Mouse (Mus musculus): Measurements from ENCODE around the gene Atp2c2. TPM values are rescaled to one million over a fixed set of nuclear protein-coding genes. Genes with fewer than 3 reads are reported as not detected.

Atp2c2 gene
- polyA plus RNA-seq, 1 experiment from 2014 or later: 3.2 TPM

DNA sequence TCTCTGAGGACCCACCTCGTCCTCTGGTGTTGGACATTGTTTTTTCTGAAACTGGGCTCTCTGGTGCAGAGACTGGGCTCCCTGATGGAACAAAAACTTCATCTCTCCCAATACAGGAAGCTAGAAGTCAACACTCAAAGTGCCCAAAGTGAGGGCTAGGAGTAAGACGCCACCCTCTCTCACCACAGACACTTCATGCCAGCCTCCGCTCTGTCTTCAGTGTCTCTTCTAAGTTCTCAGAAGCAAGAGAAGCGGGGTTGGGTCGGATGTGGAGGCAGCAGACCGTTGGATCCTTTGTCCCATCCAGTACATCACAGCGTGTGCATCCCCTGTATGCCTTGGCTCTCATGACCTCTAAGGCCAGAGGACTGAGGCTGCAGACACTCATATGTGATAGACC, 89.8 kb downstream of the Atp2c2 start:
- no peak overlapping the region for H3K9ac ChIP-seq
- no peak overlapping the region for H3K27ac ChIP-seq
- no peak for ATAC-seq (ENCODE audit: borderline replicate concordance, extremely low read depth, low FRiP score, low TSS enrichment)
- H3K36me3 ChIP-seq: no peaks in the 10 kb centered on the region
- no peak overlapping the region for H3K4me2 ChIP-seq
- H3K27me3 ChIP-seq: no peaks in the 10 kb centered on the region
- 78% methylated on average over 7 of the region's 7 CpGs for WGBS
- peaks cover 14% of the 10 kb centered on the region for H3K4me1 ChIP-seq
- H3K9me3 ChIP-seq: no peaks in the 10 kb centered on the region
- H3K4me3 ChIP-seq: no peak overlapping the region

DNA sequence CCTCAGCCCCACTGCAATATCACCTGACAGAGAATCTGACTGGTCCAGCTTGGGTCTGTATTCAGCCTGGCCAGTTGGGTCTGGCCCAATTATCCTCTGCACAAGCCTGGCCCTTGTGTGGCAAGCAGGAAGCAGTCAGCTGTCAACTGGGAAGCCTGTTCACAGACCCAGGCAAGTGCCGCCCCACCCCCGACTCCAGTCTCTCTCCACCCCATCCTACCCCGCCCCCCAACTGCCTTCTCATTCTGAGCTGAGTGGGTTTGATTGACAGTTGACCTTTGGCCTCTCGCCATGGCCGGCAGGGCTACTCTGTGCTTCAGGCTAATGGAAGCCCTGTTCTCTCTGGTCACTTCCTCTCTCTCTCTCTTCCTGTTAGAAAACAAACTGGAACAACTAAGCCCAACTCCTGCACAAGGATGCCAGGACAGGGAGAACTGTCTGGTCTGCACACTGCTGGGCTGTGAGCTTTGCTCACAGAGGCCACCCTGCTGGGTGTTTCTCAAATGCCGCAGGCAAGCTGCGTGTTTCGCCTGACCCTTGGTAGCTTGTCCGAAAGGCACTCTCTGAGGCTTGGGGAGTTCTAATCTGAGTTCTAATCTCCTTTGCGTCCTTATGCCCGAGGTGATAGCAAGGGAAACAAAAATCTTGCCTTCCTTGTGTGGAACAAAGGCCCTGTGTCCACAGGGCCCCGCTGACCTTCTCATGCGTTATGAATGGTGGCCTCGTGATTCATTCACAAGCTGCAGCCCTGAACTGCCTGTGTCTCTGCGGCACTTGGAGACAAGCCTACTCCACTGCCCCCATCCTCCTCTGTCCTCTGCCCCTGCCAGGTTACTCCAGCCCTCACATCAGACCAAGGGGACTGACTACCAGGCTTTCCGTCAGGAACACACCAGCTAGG, 92.2 kb downstream of the Atp2c2 start:
- Histone ChIP-seq H3K9ac (no peak overlapping the region), H3K27ac (peak overlapping the region; percentile 62), H3K27me3 (no peaks in the 10 kb centered on the region), H3K4me2 (no peak overlapping the region), H3K9me3 (no peaks in the 10 kb centered on the region), H3K36me3 (no peaks in the 10 kb centered on the region), H3K4me3 (no peak overlapping the region), H3K4me1 (peaks cover 14% of the 10 kb centered on the region)
- ATAC-seq (ENCODE audit: borderline replicate concordance, extremely low read depth, low FRiP score, low TSS enrichment): no peak; the same call in 1 of the 2 replicates
- 30% methylated on average over 16 of the region's 16 CpGs for WGBS

DNA sequence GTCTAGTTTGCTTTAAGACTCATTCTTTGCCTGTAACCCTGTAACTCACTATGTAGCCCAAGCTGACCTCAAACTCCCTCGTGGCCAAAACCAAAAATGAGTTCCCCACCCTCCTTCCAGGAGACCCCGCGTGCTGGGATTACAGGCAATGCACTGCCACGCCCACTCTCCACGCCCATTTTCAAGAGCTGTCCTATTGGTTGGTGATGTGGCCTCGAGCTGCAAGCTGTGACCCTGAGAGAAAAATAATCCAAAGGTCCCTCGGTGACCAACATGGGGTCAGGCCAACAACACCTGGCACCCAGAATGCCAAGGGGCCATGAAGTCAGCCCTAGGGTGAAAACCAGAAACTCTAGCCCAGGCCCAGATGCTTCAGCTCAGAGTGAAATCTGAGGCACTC, 94.9 kb downstream of the Atp2c2 start:
- Histone ChIP-seq H3K36me3 (no peaks in the 10 kb centered on the region), H3K9ac (no peak overlapping the region), H3K4me3 (no peak overlapping the region), H3K4me2 (no peak overlapping the region), H3K27me3 (no peaks in the 10 kb centered on the region), H3K9me3 (no peaks in the 10 kb centered on the region), H3K27ac (no peak overlapping the region), H3K4me1 (peaks cover 24% of the 10 kb centered on the region)
- 36% methylated on average over 7 of the region's 7 CpGs for WGBS
- no peak for ATAC-seq (ENCODE audit: borderline replicate concordance, extremely low read depth, low FRiP score, low TSS enrichment)

DNA sequence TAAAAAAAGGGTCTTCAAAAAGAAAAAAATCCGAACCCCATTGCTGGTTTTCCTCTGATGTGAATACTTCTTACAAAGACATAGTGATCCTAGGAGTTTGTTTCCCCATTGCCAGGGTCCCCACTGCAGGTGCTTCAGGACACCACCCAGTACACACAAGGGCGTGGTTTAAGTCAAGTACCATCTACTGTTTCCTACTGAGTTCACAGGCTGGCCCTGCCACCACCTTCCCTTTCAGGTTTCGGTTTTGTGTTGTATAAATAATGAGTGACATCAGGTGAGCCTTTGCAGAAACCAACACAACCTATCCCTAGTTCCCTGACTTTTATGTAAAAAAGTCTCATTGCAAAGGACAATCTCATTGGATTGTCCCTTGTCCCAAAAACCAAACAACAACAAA, 95.8 kb downstream of the Atp2c2 start:
- ATAC-seq (ENCODE audit: borderline replicate concordance, extremely low read depth, low FRiP score, low TSS enrichment): no peak
- Histone ChIP-seq H3K9me3 (no peaks in the 10 kb centered on the region), H3K4me3 (no peak overlapping the region), H3K27ac (no peak overlapping the region), H3K9ac (no peak overlapping the region), H3K4me2 (no peak overlapping the region), H3K27me3 (no peaks in the 10 kb centered on the region), H3K4me1 (peaks cover 24% of the 10 kb centered on the region), H3K36me3 (no peaks in the 10 kb centered on the region)
- WGBS: 66% methylated on average over 3 of the region's 3 CpGs

DNA sequence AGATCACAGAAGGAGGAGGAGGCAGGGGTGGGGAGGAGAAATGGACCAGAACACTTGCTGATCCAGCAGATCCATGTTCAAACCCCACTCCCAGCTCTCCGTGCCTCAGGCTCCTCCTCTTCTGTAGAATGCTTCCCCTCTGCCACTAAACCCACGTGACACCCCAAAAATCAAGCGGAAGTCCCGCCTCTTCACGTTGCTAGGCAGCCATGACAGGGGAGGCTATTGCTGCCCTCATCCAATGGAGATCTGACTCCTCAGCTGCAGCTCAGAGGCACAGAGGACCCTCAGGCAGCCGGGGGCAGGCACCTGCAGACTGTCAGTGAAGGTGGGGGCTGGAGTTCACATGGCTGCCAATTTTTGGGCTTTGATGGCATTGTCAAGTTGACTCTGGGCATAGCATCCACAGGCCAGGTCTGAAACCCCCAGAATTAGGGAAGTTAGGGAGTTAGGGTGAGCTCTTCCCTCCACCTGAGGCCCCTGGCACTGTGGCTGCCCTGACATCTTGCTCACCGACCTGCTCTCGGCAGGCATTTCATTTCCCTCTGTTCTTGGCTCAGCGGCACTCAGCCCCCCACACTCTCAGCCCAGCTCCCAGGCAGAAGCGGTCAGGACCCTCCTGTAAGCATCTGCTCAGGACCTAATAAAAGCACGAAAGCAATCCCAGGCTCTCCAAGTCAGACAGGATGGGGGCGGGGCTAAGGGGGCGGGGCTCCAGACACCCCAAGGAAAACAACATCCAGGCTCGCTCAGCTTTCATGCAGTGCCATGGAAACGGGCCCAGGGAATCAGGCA, 98.6 kb downstream of the Atp2c2 start:
- WGBS: 7% methylated on average over 15 of the region's 15 CpGs
- no peaks in the 10 kb centered on the region for H3K36me3 ChIP-seq
- H3K27me3 ChIP-seq: no peaks in the 10 kb centered on the region
- peak; percentile 52; the same call in 1 of the 2 replicates for ATAC-seq (ENCODE audit: borderline replicate concordance, extremely low read depth, low FRiP score, low TSS enrichment)
- no peak overlapping the region for H3K27ac ChIP-seq
- no peak overlapping the region for H3K4me3 ChIP-seq
- no peaks in the 10 kb centered on the region for H3K9me3 ChIP-seq
- peaks cover 11% of the 10 kb centered on the region for H3K4me1 ChIP-seq
- no peak overlapping the region for H3K9ac ChIP-seq
- peak overlapping the region; percentile 41 for H3K4me2 ChIP-seq

DNA sequence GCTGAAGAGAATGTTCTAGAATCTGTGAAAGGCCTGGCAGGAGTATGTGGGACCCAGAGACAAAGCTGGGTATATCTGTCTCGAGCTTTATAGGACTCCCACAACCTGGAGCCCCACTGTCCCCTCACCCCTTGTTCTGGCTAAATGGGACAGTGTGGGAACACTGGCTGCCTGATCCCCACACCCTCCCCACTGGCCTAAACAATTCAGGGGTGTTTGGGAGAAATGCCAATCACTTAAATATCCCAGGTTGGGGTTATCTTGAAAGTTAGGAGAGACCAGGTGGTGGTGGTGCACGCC, 99.1 kb downstream of the Atp2c2 start:
- H3K27me3 ChIP-seq: no peaks in the 10 kb centered on the region
- H3K4me2 ChIP-seq: peak overlapping the region; percentile 41; the same call in 1 of the 2 replicates
- no peaks in the 10 kb centered on the region for H3K36me3 ChIP-seq
- H3K4me1 ChIP-seq: peaks cover 11% of the 10 kb centered on the region
- 51% methylated on average over 2 of the region's 2 CpGs for WGBS
- no peaks in the 10 kb centered on the region for H3K9me3 ChIP-seq
- no peak overlapping the region for H3K27ac ChIP-seq
- no peak overlapping the region for H3K9ac ChIP-seq
- no peak for ATAC-seq (ENCODE audit: borderline replicate concordance, extremely low read depth, low FRiP score, low TSS enrichment)
- no peak overlapping the region for H3K4me3 ChIP-seq

DNA sequence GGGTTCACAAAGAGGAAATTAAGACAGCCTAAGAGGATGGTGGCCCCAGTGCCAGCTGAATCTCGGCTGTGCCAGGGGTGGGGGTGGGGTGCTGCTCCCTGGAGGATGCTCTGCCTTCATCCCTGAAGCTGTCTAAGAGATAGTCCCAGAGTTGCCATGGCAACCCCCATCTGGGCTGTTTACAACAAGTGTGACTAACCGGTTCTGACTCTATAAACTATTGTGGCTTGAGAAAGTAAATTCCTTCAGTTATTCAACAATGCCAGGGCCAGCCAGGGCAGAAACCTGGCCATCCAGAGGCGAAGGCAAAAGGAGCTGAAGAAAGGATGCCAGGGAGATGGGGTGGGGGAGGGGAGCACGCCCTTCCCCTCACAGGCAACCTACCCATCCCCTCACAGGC, 101.4 kb downstream of the Atp2c2 start:
- no peak overlapping the region for H3K4me3 ChIP-seq
- no peak for ATAC-seq (ENCODE audit: borderline replicate concordance, extremely low read depth, low FRiP score, low TSS enrichment)
- no peak overlapping the region for H3K9ac ChIP-seq
- H3K27me3 ChIP-seq: no peaks in the 10 kb centered on the region
- 18% methylated on average over 4 of the region's 4 CpGs for WGBS
- H3K4me1 ChIP-seq: peaks cover 11% of the 10 kb centered on the region
- H3K27ac ChIP-seq: no peak overlapping the region
- no peak overlapping the region for H3K4me2 ChIP-seq
- H3K36me3 ChIP-seq: no peaks in the 10 kb centered on the region
- H3K9me3 ChIP-seq: no peaks in the 10 kb centered on the region

DNA sequence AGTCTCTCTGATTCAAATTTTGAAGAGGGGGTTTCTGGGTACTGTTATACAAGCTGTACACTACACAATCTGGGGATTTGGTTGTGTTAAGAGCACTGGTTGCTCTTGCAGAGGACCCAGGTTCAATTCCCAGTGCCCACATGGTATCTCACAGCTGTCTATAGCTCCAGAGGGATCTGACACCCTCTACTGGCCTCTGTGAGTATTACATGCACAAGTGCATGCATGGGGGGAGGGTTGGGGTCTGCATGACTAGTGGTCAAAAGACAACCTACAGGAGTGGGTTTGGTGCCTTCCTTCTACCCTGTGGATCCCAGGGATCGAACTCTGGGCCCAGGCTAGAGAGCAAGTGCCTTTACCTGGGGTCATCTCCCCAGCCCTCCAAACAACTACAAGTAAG, 102.8 kb downstream of the Atp2c2 start:
- H3K27me3 ChIP-seq: no peaks in the 10 kb centered on the region
- H3K4me2 ChIP-seq: no peak overlapping the region
- H3K27ac ChIP-seq: no peak overlapping the region
- no peak overlapping the region for H3K4me3 ChIP-seq
- ATAC-seq (ENCODE audit: borderline replicate concordance, extremely low read depth, low FRiP score, low TSS enrichment): no peak
- H3K9me3 ChIP-seq: no peaks in the 10 kb centered on the region
- H3K4me1 ChIP-seq: peaks cover 18% of the 10 kb centered on the region
- WGBS: 91% methylated on average over 1 of the region's 1 CpGs
- H3K36me3 ChIP-seq: no peaks in the 10 kb centered on the region
- no peak overlapping the region for H3K9ac ChIP-seq

DNA sequence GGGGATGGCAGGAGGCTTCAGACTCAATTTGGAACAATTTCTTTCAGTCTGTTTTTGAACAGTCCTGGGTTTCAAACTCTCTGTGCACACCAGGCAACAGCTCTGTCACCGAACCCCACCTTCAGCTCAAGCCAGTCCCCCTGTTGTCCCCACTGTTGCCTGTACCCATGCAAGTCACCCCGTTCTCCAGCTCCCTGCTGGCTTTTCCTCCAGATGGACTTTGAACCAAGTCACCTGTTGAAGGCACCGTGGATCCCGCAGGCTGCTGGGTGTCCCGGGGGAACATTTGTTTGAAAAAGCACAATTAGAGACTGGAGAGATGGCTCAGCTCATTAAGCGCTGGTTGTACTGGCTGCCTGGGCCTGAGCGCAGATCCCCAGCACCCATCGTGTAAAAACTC, 105.5 kb downstream of the Atp2c2 start:
- peaks cover 11% of the 10 kb centered on the region; the same call in 1 of the 2 replicates for H3K4me1 ChIP-seq
- 67% methylated on average over 8 of the region's 8 CpGs for WGBS
- H3K36me3 ChIP-seq: no peaks in the 10 kb centered on the region; the same call in 1 of the 2 replicates
- no peak overlapping the region for H3K4me2 ChIP-seq
- no peak for ATAC-seq (ENCODE audit: borderline replicate concordance, extremely low read depth, low FRiP score, low TSS enrichment)
- no peak overlapping the region for H3K27ac ChIP-seq
- no peaks in the 10 kb centered on the region for H3K9me3 ChIP-seq
- no peaks in the 10 kb centered on the region for H3K27me3 ChIP-seq
- no peak overlapping the region for H3K9ac ChIP-seq
- H3K4me3 ChIP-seq: no peak overlapping the region

DNA sequence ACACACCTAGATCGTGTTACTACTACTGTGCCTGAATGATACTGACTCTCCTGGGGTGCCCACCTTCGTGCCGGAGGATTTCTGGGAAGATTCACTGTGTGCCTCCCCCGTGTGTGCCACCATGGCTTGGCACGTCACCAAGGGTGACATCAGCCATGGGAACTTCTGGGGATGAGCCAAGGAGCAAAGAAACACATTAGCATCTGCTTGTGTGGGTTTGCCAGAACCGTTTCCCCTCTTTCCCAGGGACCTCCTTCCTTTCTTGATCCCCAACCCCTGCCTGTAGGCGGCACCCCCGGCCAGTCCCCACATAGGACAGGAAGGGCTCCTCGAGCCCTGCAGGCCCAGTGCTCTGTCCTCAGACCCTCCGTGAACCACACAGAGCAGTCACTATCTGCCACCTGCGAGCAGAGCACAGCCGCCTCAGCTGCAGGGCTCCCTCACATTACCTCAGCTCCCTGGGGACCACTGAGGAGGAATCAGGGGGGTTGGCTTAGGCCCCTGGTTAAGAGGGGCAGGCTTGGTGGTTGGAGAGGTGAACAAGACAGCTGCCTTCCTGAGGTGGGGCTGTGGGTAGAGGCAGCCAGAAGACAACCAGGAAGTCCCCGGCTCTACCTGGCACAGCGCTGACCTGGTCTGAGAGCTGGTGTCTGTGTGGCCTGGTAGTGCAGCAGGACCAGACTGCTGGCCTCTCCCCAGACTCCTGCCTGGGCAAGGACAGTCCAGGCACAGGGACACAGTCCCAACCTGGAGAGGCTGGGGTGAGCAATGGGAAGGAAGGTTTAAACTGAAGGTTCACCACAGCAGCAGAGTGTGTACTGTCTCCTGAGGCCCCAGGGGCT, 106.8 kb downstream of the Atp2c2 start:
- Histone ChIP-seq H3K36me3 (no peaks in the 10 kb centered on the region; the same call in 1 of the 2 replicates), H3K27ac (no peak overlapping the region), H3K4me1 (peaks cover 13% of the 10 kb centered on the region; the same call in 1 of the 2 replicates), H3K4me3 (no peak overlapping the region), H3K9ac (no peak overlapping the region), H3K4me2 (no peak overlapping the region), H3K27me3 (no peaks in the 10 kb centered on the region), H3K9me3 (no peaks in the 10 kb centered on the region)
- ATAC-seq (ENCODE audit: borderline replicate concordance, extremely low read depth, low FRiP score, low TSS enrichment): peak; percentile 60; the same call in 1 of the 2 replicates
- WGBS: 55% methylated on average over 14 of the region's 14 CpGs

Measured in lung, embryonic 15.5 days (tissue).